Mouse (Mus musculus) cerebellum, postnatal 14 days (tissue): Measurements from ENCODE around the gene Gm9936.
"Not testable (repeated sequence)": the region's sequence is repeated elsewhere in the genome, so short reads cannot be mapped to it uniquely, and the experiment has no call there.

ENCODE experiments used
- DNase-seq, 2 experiments: peaks; one replicate each; pipeline ENCODE4 v3.0.0; 2021; ENCODE audit warnings: mixed read lengths in 2 of 2

Gm9936 gene

DNA sequence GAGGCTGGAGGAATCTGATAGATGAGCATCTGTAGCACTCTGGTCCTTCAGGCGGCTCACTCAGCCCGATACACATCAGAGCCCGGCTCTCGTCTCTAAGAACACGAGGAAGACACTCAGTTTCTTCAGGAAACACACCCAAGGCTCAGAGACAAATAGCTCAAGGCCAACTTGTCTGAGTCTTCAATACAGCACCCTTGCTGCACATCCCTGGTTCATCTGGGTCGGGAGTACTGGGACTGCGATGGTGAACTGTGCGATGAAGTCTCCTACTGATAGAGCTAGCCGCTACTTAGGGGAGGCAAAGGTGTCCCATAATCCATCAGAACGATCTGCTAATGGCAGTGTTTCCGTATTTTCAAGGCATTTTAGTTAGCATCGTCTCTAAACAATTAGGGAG lies at the start of gene Gm9936:
Gm9936 (minus strand) TSS at position 101 of the 400 bp plus-strand sequence.
- DNase-seq: no peak

DNA sequence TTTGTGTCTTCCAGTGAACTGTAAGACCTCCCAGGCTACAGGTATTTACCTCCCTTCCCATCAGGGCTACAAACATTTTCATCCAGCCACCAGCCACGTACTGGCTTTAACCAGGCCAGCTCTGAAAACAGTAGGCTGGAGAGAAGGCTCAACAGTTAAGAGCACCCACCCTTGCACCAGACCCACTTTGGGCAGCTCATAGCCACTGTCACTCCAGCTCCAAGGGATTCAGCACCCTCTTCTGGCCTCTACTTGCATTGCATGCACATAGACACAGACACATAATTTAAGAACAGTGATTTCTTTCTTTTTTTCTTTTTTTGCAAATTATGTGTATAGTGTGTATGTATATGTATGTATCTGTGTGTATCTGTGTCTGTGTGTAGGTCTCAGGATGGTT lies 43.9 kb upstream of the Gm9936 start:
- peak; percentile 68 to 82 for DNase-seq

DNA sequence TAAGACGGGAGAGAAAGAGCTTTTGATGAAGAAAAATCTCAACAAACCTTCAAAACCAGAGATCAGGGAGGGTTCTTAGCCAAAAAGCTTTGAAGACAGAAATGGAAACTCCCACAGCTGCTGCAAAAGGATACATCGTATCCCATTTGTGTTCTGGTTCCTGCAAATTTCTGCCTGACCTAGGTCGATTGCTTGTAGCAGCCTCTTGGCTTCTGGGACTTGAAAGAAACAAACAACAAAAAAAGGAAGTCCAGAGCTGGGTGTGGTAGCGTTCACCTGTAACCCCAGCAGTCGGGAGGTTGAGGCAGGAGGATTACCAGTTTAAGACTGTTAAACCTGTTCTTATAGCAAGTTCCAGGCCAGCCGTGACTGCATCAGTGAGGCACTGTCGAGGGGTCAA lies 40.4 kb upstream of the Gm9936 start:
- no peak for DNase-seq

DNA sequence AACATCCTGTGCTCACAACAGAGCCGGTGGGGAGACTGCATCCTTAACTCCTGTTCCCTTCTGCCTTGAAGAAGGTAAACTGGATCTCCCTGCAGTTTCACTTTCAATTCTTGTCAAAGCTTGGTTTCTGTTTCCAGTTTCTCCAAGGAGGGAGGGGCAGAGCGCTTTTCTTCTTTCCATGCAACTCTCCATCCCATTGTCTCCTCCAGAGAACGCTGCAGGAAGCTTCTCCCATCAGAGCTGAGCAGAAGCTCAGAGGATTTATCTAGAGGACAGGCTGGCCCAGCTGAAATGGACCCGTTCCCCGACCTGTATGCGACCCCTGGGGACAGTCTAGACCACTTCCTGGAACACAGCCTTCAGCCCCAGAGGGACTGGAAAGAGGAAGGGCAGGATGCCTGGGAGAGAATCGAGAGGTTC lies 38.9 kb upstream of the Gm9936 start:
- no peak for DNase-seq

DNA sequence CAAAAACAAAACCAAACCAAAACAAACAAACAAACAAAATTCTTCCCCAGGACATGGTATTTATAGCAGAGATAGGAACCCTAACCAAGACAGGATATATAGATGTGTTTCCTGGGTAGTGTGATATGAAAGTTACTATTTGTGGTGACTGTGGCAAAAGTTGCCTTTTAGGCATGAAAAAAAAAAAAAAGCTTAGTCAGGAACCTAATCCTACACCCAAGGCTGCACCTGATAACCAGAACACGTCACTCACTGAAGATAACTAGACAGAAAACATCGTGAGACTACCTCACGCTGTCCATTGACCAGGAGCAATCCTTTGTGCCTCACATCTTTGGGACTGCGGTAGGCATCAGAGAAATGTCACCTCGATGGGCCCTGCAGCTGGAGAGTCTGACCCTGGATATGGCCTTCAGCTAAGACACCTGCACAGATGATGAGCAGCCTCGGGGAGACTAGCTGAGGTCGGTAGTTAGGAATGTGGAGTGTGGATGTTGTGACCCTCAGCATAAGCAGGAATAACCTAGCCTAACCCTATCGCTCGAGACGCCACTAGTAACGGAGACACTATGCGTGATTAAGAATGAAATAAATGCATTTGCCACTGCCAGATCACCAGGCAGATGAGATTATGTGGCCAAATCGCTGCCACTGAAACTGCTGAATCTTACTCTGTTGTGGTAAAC lies 38.3 kb upstream of the Gm9936 start, which contains the start of gene Oasl2:
Oasl2 (plus strand) TSS at position 249 of the 686 bp plus-strand sequence.
- DNase-seq: no peak

DNA sequence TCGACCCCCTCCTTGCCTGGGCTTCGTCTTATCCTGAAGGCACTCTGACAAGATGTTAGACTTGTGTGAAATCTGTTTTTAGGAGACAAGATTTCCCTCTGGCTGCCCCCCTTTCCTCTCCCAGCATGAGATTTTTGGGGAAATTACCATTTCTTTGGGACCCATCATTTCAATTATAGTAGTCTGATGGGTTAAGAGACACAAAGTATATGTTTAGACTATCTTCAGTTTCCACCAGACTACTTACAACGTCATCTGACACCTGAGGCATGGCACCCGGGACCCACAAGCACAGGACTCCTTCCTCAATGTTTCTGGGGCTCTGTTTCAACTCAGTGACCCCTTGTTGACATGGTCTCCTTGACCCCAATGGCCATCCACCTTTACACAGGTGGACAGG lies 37.1 kb upstream of the Gm9936 start:
- no peak for DNase-seq

DNA sequence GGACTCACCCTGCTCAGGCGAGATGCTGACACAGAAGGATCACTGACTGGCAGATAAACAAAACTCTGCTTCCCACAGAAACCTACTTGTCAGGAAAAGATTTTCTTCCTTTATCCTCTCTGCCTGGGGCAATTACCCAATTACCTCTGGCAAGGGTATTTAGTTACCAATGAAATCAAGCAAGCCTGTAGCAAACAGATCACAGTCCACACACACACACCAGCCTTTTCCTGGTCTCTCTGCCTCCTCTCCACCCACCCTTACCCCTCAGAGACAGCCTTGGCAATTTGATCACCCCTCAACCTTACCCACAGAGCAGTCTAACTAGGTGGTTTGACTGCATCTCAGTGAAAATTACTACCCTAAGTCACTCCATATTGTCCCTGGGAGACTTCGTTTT lies 30.5 kb upstream of the Gm9936 start:
- DNase-seq: no peak

DNA sequence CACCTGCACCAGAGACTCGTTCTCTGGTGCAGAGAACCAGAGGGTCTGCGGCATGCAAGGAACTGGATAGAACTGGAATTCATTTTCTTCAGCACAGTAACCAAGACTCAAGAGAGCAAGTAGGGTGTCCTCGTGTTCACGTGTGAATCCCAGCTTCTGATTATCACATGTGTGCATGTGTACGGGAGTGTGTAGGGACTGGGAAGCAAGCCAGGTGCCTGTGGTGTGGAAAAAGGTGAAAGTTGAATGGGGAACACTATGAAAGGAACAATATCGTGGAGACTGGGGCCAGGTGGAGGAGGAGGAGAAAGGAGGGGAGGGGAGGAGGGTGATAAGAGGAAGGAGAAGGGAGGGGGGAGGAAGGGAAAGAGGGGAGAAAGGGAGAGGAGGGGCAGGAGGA lies 28.3 kb upstream of the Gm9936 start:
- peak in 1 of 2 experiments; percentile 54 for DNase-seq

DNA sequence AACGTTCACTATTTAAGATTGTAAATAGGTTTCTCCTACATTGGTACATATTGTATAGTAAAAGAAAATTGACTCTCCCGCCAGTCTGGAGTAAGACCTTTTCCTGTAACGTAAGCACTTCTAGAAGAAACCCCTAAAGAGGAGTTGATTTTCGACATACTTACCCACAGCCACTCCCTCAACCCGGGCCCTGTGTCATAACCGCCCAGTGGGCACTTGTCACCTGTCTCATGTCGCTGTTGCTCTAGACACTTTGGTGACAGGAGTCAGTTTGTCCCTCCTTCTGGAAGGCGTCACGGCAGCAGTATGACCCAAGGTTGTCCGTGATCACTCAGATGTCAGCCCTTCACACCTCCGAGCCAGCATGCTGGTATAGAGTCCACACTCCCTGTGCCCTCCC lies 24.5 kb upstream of the Gm9936 start:
- no peak for DNase-seq

DNA sequence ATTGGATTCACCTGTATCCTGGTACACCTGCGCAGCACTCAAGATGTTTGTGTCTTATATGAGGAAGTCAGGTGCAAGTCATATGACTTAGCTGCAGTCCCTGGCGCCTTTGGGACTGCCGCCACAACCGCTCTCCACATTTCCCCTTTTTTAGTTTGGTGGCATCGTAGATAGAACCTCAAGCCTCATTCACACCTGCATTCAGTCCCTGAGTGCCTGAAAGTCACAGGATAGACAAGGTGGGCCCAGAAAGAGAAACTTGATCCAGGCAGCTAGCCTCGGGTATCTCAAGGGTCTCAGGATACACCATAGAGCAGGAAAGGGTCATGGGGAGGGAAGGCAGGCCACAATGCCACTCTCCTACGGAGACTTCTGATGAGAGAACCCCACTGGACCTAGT lies 23.8 kb upstream of the Gm9936 start:
- DNase-seq: not testable (repeated sequence)

DNA sequence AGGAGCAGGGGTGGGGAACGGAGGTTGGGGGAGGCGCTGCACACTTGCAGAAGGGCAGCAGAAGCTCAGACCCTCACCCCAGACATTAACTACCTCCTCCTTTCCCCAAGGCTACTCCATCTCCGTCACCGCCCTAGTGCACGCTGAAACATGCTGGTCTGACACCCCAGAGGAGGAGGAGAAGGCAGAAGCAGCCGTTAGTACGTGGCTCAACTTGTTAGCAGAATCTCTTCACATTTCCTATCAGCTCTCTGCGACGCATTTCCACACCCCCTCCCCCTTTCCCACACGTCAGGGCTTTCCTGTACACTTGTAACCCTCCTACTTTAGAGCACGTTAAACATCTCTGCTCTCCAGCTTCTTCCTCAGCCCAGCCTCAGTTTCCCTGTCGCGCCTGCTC lies 20.9 kb upstream of the Gm9936 start:
- no peak for DNase-seq

DNA sequence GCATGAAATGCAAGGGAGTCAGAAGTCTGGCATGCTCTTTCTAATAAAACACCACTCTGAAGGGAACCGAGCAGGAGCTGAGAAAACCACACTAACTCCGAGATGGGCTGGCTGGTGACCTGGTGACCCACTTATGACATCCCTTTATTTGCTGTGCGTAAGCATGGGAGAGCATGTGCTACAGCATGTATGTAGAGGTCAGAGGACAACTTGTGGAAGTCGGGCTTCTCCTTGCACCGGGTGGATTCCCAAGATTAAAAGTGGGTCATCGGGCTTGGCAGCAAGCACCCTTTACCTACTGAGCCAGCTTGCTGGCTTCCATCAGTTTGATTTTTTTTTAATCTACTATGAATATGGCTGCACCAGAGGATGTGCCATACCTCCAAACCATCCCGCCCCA lies 19.0 kb upstream of the Gm9936 start:
- no peak for DNase-seq

DNA sequence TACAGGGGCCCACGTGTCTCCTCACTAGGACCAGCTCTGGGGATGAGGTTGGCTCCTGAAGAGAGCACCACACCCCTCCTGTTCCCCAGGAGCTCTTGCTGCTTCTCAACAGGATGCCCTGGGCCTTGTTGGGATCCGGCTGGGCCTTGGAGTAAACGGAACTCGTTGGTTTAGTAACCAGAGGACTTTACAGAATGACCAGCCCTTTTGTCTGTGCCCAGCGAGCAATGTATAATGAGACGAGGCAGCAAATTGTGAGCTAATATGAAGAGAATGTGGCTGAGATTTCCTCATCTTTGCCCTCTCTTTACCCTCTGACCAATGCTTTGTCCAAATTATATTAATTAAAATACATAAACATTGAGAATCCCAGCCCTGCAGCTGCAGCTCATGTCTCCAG lies 17.8 kb upstream of the Gm9936 start:
- DNase-seq: no peak

DNA sequence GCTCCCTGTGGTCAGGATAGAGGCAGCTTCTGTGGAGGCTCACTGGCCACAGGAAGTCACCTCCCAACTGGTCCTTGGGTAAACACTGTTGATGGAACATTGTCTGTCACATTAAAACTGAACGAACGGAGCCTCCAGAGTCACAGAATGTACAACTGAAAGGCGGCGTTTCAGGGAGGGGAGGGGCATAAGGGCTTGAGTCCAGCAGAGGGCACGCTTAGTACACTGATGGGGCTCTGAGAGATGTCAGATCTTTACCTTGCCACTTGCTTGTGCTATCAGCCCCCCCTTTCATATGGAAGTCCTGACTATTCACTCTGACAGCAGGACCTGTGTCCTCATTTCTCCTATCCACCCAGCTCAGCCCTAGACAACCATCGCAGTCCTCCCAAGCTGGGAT lies 17.4 kb upstream of the Gm9936 start:
- DNase-seq: peak; percentile 33 to 43

DNA sequence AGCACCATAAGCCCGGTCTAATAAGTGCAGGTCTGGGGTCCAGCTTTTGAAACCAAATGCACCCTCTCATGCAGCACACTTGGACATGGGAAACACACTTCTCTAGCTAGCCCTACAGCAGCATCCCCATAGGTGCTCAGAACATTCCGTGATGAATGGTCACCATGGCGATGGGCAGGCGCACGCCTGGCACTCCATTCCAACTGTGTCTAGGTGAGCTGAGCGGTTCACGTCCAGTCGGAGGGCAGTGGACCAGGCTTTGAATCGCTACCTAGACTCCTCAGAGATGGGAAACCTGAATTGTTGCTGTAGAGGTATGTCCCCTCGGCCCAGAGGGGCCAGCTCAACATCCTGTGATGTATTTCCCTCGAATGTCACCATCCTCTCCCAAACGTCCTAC lies 6.8 kb upstream of the Gm9936 start:
- no peak for DNase-seq

DNA sequence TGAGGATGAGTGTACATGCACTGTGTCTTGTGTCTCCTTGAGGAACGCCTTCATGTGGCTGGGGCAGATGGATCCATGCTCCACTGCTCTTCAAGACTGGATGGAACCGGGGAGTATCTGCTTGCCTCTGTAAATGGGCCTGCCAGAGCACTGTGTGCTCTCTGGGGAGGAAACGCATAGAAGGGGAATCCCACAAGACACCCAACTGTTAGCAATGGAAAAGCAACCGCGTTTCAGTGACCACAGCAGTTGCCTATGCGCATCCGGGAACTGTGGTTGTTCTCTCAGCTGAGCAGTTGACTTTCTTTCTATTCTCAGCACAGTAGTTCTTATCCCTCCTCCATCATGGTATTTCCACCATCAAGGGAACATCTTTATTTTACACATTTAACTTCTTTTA lies 6.3 kb upstream of the Gm9936 start:
- DNase-seq: no peak

DNA sequence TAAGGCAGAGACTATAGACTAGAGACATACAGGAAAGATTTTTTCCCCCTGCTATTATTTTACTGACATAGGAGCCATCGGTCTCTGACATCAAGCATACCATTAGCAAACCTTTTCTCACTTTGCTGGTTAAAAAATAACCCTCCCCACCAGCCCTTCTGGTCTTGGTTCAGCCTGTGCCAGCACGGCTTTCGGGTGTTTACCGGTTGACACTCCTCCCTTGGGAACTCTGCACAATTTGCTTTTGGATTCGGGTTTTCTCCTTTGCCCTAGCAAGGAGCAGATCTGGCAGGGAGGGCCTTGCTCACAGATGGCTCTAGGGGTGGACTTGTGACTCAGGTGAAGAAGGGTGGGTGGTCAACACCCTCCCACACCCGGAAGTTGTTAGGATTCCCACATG lies 3.2 kb upstream of the Gm9936 start:
- DNase-seq: no peak

DNA sequence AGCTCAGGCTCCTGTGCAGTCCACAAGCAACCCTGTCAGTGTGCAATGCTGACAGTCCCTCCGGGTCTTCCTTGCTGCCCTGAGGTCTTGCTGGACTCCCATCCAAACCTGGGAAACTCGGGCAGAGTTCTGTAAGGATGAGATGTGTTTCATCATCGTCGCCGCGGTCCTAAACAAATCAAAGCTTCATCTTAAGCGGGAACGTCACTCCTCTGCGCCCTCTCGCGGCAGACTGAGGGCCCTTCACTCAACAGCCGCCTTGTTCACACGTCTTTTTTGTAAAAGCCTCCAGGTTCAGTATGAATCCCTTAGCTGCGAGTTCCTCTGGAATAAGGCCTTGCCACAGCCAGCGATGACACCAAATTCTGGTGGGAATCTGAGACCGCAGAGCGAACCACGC lies 771 bp upstream of the Gm9936 start:
- peak; percentile 89 to 92 for DNase-seq

DNA sequence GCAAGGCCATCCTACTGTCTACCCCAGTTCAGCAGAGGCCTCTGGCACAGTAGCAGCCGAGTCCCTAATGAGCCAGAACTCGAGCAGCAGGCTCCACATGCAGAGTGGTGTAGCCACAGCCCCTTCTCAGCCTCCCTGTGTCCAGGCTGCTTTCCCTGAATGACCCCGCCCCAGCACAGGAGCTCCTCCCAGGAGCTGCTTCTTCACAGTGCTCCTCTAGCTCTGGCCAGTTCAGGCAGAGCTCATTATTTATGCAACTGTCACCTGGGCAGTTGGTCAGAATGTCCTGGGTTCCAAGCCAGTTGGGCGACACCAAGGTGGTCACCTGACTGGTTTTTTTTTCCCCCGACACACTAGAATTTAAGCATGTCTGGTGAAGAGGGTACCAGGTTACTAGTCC lies 5.1 kb downstream of the Gm9936 start, which contains the start of gene 4930519G04Rik:
4930519G04Rik (plus strand) TSS at position 301 of the 400 bp plus-strand sequence.
- not testable (repeated sequence) for DNase-seq

DNA sequence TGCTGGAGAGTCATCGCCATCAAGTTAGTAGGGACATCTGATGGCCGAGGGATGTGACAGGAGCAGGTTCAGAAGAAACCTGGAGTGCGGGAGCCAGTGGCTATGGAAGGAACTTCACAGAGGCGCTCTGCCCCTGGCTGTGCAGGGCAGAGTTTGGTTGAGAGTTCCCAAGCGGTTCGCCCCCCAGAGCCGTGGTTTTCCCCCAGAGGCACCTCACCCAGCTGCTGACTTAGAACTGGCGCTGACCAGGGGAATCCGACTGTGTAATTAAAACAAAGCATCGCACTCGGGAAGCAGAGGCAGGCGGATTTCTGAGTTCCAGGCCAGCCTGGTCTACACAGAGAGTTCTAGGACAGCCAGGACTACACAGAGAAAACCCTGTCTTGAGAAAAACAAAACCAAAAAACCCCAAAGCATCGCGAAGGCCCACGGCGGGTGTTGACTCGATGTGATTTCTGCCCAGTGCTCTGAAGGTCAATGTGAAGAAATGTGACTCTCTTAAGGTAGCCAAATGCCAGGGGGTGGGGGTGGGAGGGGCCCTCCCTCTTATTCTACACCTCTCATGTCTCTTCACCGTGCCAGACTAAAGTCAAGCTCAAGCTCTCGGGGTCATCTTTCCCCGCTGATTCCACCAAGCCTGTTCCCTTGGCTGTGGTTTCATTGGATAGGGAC lies 6.8 kb downstream of the Gm9936 start:
- no peak for DNase-seq

DNA sequence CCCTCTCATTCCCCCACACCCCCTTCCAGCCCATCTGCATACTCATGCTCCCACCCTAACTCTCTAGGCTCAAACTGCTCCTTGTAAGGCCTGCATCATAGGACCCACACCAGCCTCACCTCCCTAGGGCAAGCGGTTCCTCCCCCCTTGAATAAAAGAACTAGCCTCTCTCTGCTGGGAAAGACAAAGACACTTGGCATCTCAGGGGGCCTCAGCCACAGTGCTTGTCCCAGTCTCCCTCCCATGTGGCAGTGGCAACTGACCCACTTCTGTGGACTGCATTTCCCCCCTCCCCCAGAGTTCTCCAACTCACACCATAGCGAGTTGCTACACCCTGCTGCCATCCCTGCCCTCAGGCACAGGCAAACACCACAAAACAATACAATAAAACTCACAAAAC lies 14.1 kb downstream of the Gm9936 start:
- not testable (repeated sequence) for DNase-seq

DNA sequence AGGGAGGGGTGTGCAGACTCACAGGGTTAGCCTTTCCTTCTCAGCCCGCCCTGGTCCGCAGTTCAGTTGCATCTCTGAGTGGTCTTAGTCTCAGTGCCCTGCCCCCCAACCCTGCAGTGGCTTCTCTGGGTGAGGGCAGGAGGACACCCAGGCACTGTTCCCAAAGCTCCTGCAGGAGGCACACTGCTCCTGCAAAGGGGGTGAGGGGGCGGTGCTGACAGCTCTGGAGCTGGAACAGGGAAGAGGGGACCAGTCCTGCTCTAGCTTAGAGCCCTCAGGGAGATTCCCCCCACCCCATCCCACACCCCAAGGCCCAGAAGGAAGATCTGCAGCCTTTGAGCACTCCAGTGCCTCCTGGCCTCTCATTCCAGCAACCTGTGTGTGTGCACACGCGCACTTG lies 15.8 kb downstream of the Gm9936 start:
- DNase-seq: no peak

DNA sequence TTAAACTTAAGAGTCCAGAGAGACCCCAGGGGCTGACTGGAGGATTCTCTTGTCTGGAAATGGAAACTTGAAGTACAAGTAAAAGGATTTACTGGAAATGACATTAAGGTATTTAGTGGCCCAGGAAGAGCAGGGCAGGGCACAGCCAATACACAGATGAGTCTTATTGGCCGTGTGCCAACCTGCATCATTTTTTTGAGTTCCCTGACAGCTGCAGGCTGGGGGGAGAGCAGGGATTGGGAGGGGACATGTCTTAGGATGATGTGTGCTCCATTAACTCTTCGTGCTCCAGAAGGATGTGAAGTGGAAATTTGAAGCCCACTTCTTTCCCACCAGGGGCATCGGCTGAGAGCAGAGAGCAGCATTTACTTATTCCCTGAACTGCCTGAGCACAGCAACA lies 16.3 kb downstream of the Gm9936 start:
- peak in 1 of 2 experiments; percentile 38 for DNase-seq

DNA sequence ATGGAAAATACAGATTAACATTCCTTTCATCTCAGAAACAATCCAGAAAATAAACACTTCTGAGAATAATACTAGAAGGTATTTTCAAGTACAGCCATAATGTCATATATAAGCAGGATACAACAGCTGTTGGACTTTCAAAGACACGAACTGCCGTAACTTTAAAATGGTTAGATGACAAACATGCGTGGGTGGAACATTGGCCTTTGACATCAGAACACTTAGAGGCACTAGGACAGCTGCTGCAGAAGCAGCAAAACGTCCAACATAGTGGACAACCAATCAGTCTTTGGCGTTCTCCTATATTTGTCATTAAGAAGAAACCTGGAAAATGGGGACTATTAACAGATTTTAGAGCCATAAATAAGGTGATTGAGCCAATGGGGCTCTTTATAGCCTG lies 18.0 kb downstream of the Gm9936 start:
- not testable (repeated sequence) for DNase-seq

DNA sequence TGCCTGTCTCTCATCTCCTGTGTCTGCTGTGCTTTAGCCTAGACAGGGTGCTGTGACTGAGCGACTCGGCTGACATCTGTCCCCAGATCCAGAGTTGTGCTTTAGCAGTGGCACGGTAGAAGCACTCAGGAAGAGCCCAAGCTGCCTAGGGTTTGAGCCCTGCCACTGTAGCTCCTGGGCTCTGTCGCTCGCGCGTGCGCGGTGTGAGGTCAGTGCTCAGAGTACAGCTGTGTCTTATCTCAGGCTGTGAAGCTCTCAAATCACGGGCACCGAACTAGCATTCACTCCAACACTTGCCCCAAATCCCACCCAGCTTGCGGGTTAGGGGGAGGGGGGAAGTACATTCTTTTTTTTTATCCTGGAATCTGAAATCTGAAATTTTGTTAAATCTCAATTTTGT lies 21.6 kb downstream of the Gm9936 start:
- no peak for DNase-seq
